Mouse (Mus musculus) hindbrain, embryonic 14.5 days (tissue): Measurements from ENCODE around the gene Wdfy3. TPM values are rescaled to one million over a fixed set of nuclear protein-coding genes. Genes with fewer than 3 reads are reported as not detected.
"Not testable (repeated sequence)": the region's sequence is repeated elsewhere in the genome, so short reads cannot be mapped to it uniquely, and the experiment has no call there.

ENCODE experiments used
- ATAC-seq: fragments of 200-750 bp; cut with Nextera tagmentation; 2 replicates; pipeline ENCODE4 v1.8.0; 2017; ENCODE audit warnings: moderate number of reproducible peaks, mild to moderate bottlenecking, moderate TSS enrichment, moderate library complexity; ENCODE audit not compliant: low FRiP score
- DNase-seq: peaks from one replicate; pipeline ENCODE4 v3.0.0-alpha.2; 2015; ENCODE audit warnings: low spot score
- H3K27ac ChIP-seq: fragments of 300-500 bp; sonication (generic); 2 replicates; pipeline ENCODE4 v1.5.1; 2014; ENCODE audit warnings: mild to moderate bottlenecking, moderate library complexity
- H3K27me3 ChIP-seq: fragments of 300-500 bp; sonication (generic); 2 replicates; pipeline ENCODE4 v1.6.1; 2014; ENCODE audit warnings: mild to moderate bottlenecking, low read length, mixed read lengths; ENCODE audit not compliant: control insufficient read depth, insufficient read depth
- H3K36me3 ChIP-seq: fragments of 300-500 bp; sonication (generic); replicated peaks from 2 replicates; pipeline ENCODE4 v1.6.1; 2014; ENCODE audit not compliant: control insufficient read depth, insufficient read depth
- H3K4me1 ChIP-seq: fragments of 300-500 bp; sonication (generic); replicated peaks from 2 replicates; pipeline ENCODE4 v1.6.1; 2014; ENCODE audit warnings: antibody characterized with exemption, low read length, mixed read lengths; ENCODE audit not compliant: control insufficient read depth, insufficient read depth
- H3K4me2 ChIP-seq: fragments of 300-500 bp; sonication (generic); replicated peaks from 2 replicates; pipeline ENCODE4 v1.6.1; 2014; ENCODE audit warnings: mild to moderate bottlenecking, moderate library complexity
- H3K4me3 ChIP-seq: fragments of 300-500 bp; sonication (generic); replicated peaks from 2 replicates; pipeline ENCODE4 v1.5.1; 2014; ENCODE audit warnings: mild to moderate bottlenecking, low read length
- H3K9ac ChIP-seq: fragments of 300-500 bp; sonication (generic); 2 replicates; pipeline ENCODE4 v1.6.1; 2014
- H3K9me3 ChIP-seq: fragments of 300-500 bp; sonication (generic); 2 replicates; pipeline ENCODE4 v1.6.1; 2016; ENCODE audit warnings: low read length; ENCODE audit not compliant: control insufficient read depth
- WGBS: fragments of 180-500 bp; shearing (Covaris S2); extraction: QIAGEN DNeasy Blood & Tissue Kit; methylation state at CpG from one replicate; pipeline ENCODE4 v1.1.7; 2014; 5-methylcytosine and 5-hydroxymethylcytosine counted together
- polyA plus RNA-seq: library from polyadenylated mRNA; unstranded; fragments of >200 nt; fragmentation: Nextera tagmentation; extraction: Ambion mirVana; gene quantifications from 2 replicates; pipeline ENCODE4 v1.2.1, GENCODE M21; 2014

The Wdfy3 gene
- polyA plus RNA-seq, 1 experiment from 2014 or later = 36.2 TPM

GRCm38 (mm10) chr5:101972594-101972993 is 97.1 kb downstream of the Wdfy3 start:
- not testable (repeated sequence) for DNase-seq, H3K27me3 ChIP-seq, H3K4me1 ChIP-seq, H3K9me3 ChIP-seq, H3K27ac ChIP-seq, H3K4me2 ChIP-seq, H3K9ac ChIP-seq, ATAC-seq, H3K4me3 ChIP-seq
- peaks cover 13% of the 10 kb centered on the region for H3K36me3 ChIP-seq
- 77% methylated on average over 4 of the region's 4 CpGs for WGBS

- no peaks in the 10 kb centered on the region for H3K27me3 ChIP-seq
- DNase-seq = no peak
- WGBS = 57% methylated on average over 12 of the region's 12 CpGs
- no peak overlapping the region for H3K9ac ChIP-seq
- ATAC-seq = no peak
- H3K4me3 ChIP-seq = no peak overlapping the region
- no peaks in the 10 kb centered on the region for H3K9me3 ChIP-seq
- no peak overlapping the region for H3K4me2 ChIP-seq
- H3K36me3 ChIP-seq = peaks cover 18% of the 10 kb centered on the region
- H3K27ac ChIP-seq = peak overlapping the region; percentile 57
- H3K4me1 ChIP-seq = peaks cover 11% of the 10 kb centered on the region
Measured at GRCm38 (mm10) chr5:101968153-101968851, 101.4 kb downstream of the Wdfy3 start.

- Histone ChIP-seq H3K4me2 (no peak overlapping the region), H3K9me3 (no peaks in the 10 kb centered on the region), H3K36me3 (peaks cover 18% of the 10 kb centered on the region), H3K4me3 (no peak overlapping the region), H3K27ac (0 out of 2 replicates have a peak overlapping the region, but pooled peaks have one; percentile 57), H3K27me3 (no peaks in the 10 kb centered on the region), H3K9ac (no peak overlapping the region), H3K4me1 (peaks cover 11% of the 10 kb centered on the region)
- DNase-seq (no peak), ATAC-seq (no peak)
- WGBS = 90% methylated on average over 2 of the region's 2 CpGs
Measured at GRCm38 (mm10) chr5:101967832-101968152, 101.9 kb downstream of the Wdfy3 start.

- no peak for DNase-seq
- no peaks in the 10 kb centered on the region for H3K27me3 ChIP-seq
- peaks cover 37% of the 10 kb centered on the region for H3K36me3 ChIP-seq
- 0 out of 2 replicates have a peak overlapping the region, but pooled peaks have one; percentile 27 for H3K27ac ChIP-seq
- H3K4me1 ChIP-seq = peaks cover 4% of the 10 kb centered on the region; the same call in 1 of the 2 replicates
- ATAC-seq = 0 out of 2 replicates have a peak, but pooled peaks have one; percentile 14
- H3K9me3 ChIP-seq = no peaks in the 10 kb centered on the region
- H3K4me3 ChIP-seq = no peak overlapping the region
- no peak overlapping the region for H3K4me2 ChIP-seq
- no peak overlapping the region for H3K9ac ChIP-seq
- 73% methylated on average over 4 of the region's 4 CpGs for WGBS
Measured at GRCm38 (mm10) chr5:101962824-101963223, 106.9 kb downstream of the Wdfy3 start.

GRCm38 (mm10) chr5:101959369-101959768 is 110.4 kb downstream of the Wdfy3 start:
- DNase-seq (no peak), ATAC-seq (no peak)
- Histone ChIP-seq H3K4me3 (no peak overlapping the region), H3K9me3 (no peaks in the 10 kb centered on the region), H3K4me1 (peaks cover 4% of the 10 kb centered on the region; the same call in 1 of the 2 replicates), H3K27ac (no peak overlapping the region), H3K9ac (no peak overlapping the region), H3K4me2 (no peak overlapping the region), H3K27me3 (no peaks in the 10 kb centered on the region), H3K36me3 (peaks cover 60% of the 10 kb centered on the region)
- 96% methylated on average over 13 of the region's 13 CpGs for WGBS

GRCm38 (mm10) chr5:101958941-101959340 is 110.8 kb downstream of the Wdfy3 start:
- no peak for DNase-seq
- no peak overlapping the region for H3K27ac ChIP-seq
- no peak overlapping the region for H3K4me2 ChIP-seq
- peaks cover 64% of the 10 kb centered on the region for H3K36me3 ChIP-seq
- H3K27me3 ChIP-seq = no peaks in the 10 kb centered on the region
- 84% methylated on average over 4 of the region's 4 CpGs for WGBS
- no peak for ATAC-seq
- no peak overlapping the region for H3K4me3 ChIP-seq
- no peak overlapping the region for H3K9ac ChIP-seq
- peaks cover 4% of the 10 kb centered on the region; the same call in 1 of the 2 replicates for H3K4me1 ChIP-seq
- H3K9me3 ChIP-seq = no peaks in the 10 kb centered on the region

- Histone ChIP-seq H3K4me2 (no peak overlapping the region), H3K9me3 (no peaks in the 10 kb centered on the region), H3K27me3 (no peaks in the 10 kb centered on the region), H3K9ac (no peak overlapping the region), H3K27ac (no peak overlapping the region), H3K4me3 (no peak overlapping the region), H3K36me3 (peaks cover 76% of the 10 kb centered on the region), H3K4me1 (no peaks in the 10 kb centered on the region)
- 90% methylated on average over 8 of the region's 8 CpGs for WGBS
- no peak for DNase-seq
- ATAC-seq = no peak
Measured at GRCm38 (mm10) chr5:101957419-101957818, 112.3 kb downstream of the Wdfy3 start.

GRCm38 (mm10) chr5:101954393-101955340 is 115.1 kb downstream of the Wdfy3 start:
- Histone ChIP-seq H3K4me2 (no peak overlapping the region), H3K27me3 (no peaks in the 10 kb centered on the region), H3K9ac (no peak overlapping the region), H3K27ac (no peak overlapping the region), H3K4me3 (no peak overlapping the region), H3K36me3 (peaks cover 83% of the 10 kb centered on the region), H3K4me1 (no peaks in the 10 kb centered on the region), H3K9me3 (no peaks in the 10 kb centered on the region)
- ATAC-seq (no peak), DNase-seq (no peak)
- 88% methylated on average over 16 of the region's 16 CpGs for WGBS

- ATAC-seq (no peak), DNase-seq (no peak)
- Histone ChIP-seq H3K4me2 (no peak overlapping the region), H3K36me3 (peaks cover 89% of the 10 kb centered on the region), H3K9ac (no peak overlapping the region), H3K27ac (no peak overlapping the region), H3K4me3 (no peak overlapping the region), H3K4me1 (no peaks in the 10 kb centered on the region), H3K27me3 (no peaks in the 10 kb centered on the region), H3K9me3 (no peaks in the 10 kb centered on the region)
- WGBS = 97% methylated on average over 1 of the region's 1 CpGs
Measured at GRCm38 (mm10) chr5:101951918-101952317, 117.8 kb downstream of the Wdfy3 start.
